Mouse (Mus musculus) forebrain, embryonic 15.5 days (tissue): ENCODE measurements at regions not wholly inside any gene's neighbourhood (a gene's known extent, or its start where the extent isn't known, plus 50 kb on each side); places are given as distances from the start of the nearest gene placed in this dataset.

ENCODE experiments used
- ATAC-seq: fragments of 200-750 bp; cut with Nextera tagmentation; replicated peaks from 2 replicates; pipeline ENCODE4 v1.8.0; 2017; ENCODE audit warnings: mild to moderate bottlenecking, moderate TSS enrichment, moderate library complexity
- H3K27ac ChIP-seq: fragments of 300-500 bp; sonication (generic); replicated peaks from 2 replicates; pipeline ENCODE4 v1.5.1; 2015; ENCODE audit warnings: mild to moderate bottlenecking, inconsistent platforms
- H3K27me3 ChIP-seq: fragments of 300-500 bp; sonication (generic); 2 replicates; pipeline ENCODE4 v1.6.1; 2015; ENCODE audit warnings: inconsistent platforms
- H3K36me3 ChIP-seq: fragments of 300-500 bp; sonication (generic); 2 replicates; pipeline ENCODE4 v1.6.1; 2015; ENCODE audit warnings: mild to moderate bottlenecking, inconsistent platforms
- H3K4me1 ChIP-seq: fragments of 300-500 bp; sonication (generic); 2 replicates; pipeline ENCODE4 v1.6.1; 2015; ENCODE audit warnings: inconsistent platforms
- H3K4me2 ChIP-seq: fragments of 300-500 bp; sonication (generic); replicated peaks from 2 replicates; pipeline ENCODE4 v1.6.1; 2015; ENCODE audit warnings: mild to moderate bottlenecking, inconsistent platforms
- H3K4me3 ChIP-seq: fragments of 300-500 bp; sonication (generic); 2 replicates; pipeline ENCODE4 v1.5.1; 2015; ENCODE audit warnings: mild to moderate bottlenecking, inconsistent platforms
- H3K9ac ChIP-seq: fragments of 300-500 bp; sonication (generic); replicated peaks from 2 replicates; pipeline ENCODE4 v1.6.1; 2015; ENCODE audit warnings: mild to moderate bottlenecking, inconsistent platforms
- H3K9me3 ChIP-seq: fragments of 300-500 bp; sonication (generic); 2 replicates; pipeline ENCODE4 v1.6.1; 2016; ENCODE audit warnings: inconsistent platforms
- WGBS: fragments of 180-500 bp; shearing (Covaris S2); methylation state at CpG from one replicate; pipeline ENCODE4 v1.1.7; 2015; ENCODE audit warnings: mixed read lengths; 5-methylcytosine and 5-hydroxymethylcytosine counted together

GRCm38 (mm10) chr4:34403061-34403460, 147.7 kb upstream of the Akirin2 start:
- Histone ChIP-seq H3K27ac (no peak overlapping the region), H3K4me3 (no peak overlapping the region), H3K9me3 (no peaks in the 10 kb centered on the region), H3K27me3 (no peaks in the 10 kb centered on the region), H3K4me1 (no peaks in the 10 kb centered on the region), H3K36me3 (no peaks in the 10 kb centered on the region), H3K4me2 (no peak overlapping the region), H3K9ac (no peak overlapping the region)
- WGBS, result 77% methylated on average over 2 of the region's 2 CpGs
- no peak for ATAC-seq

- no peak overlapping the region for H3K4me2 ChIP-seq
- no peak for ATAC-seq
- no peaks in the 10 kb centered on the region for H3K27me3 ChIP-seq
- 91% methylated on average over 3 of the region's 3 CpGs for WGBS
- no peak overlapping the region for H3K27ac ChIP-seq
- H3K4me3 ChIP-seq, result no peak overlapping the region
- H3K9ac ChIP-seq, result no peak overlapping the region
- no peaks in the 10 kb centered on the region for H3K36me3 ChIP-seq
- H3K9me3 ChIP-seq, result no peaks in the 10 kb centered on the region
- no peaks in the 10 kb centered on the region for H3K4me1 ChIP-seq
These were observed 143.6 kb upstream of the Akirin2 start for GRCm38 (mm10) chr4:34407181-34407580.

GRCm38 (mm10) chr4:34420970-34421369, 129.8 kb upstream of the Akirin2 start:
- Histone ChIP-seq H3K4me1 (no peaks in the 10 kb centered on the region), H3K9ac (no peak overlapping the region), H3K36me3 (no peaks in the 10 kb centered on the region), H3K27me3 (no peaks in the 10 kb centered on the region), H3K4me3 (no peak overlapping the region), H3K27ac (no peak overlapping the region), H3K9me3 (no peaks in the 10 kb centered on the region), H3K4me2 (no peak overlapping the region)
- ATAC-seq, result no peak
- 78% methylated on average over 6 of the region's 6 CpGs for WGBS

- Histone ChIP-seq H3K27ac (no peak overlapping the region), H3K36me3 (no peaks in the 10 kb centered on the region), H3K9me3 (no peaks in the 10 kb centered on the region), H3K9ac (no peak overlapping the region), H3K4me1 (no peaks in the 10 kb centered on the region), H3K4me2 (no peak overlapping the region), H3K4me3 (no peak overlapping the region), H3K27me3 (no peaks in the 10 kb centered on the region)
- 78% methylated on average over 2 of the region's 2 CpGs for WGBS
- ATAC-seq, result no peak
These were observed 126.5 kb upstream of the Akirin2 start for GRCm38 (mm10) chr4:34424131-34424646.

GRCm38 (mm10) chr4:34429003-34429402, 121.7 kb upstream of the Akirin2 start:
- H3K27ac ChIP-seq, result no peak overlapping the region
- H3K4me3 ChIP-seq, result no peak overlapping the region
- no peaks in the 10 kb centered on the region for H3K36me3 ChIP-seq
- no peak overlapping the region for H3K9ac ChIP-seq
- no peaks in the 10 kb centered on the region for H3K27me3 ChIP-seq
- no peak overlapping the region for H3K4me2 ChIP-seq
- no peaks in the 10 kb centered on the region for H3K4me1 ChIP-seq
- 62% methylated on average over 4 of the region's 4 CpGs for WGBS
- no peak for ATAC-seq
- H3K9me3 ChIP-seq, result no peaks in the 10 kb centered on the region

- H3K4me2 ChIP-seq, result no peak overlapping the region
- 77% methylated on average over 22 of the region's 22 CpGs for WGBS
- no peak overlapping the region for H3K9ac ChIP-seq
- ATAC-seq, result no peak
- no peaks in the 10 kb centered on the region for H3K36me3 ChIP-seq
- H3K27me3 ChIP-seq, result no peaks in the 10 kb centered on the region
- H3K4me1 ChIP-seq, result no peaks in the 10 kb centered on the region
- H3K27ac ChIP-seq, result no peak overlapping the region
- no peaks in the 10 kb centered on the region for H3K9me3 ChIP-seq
- H3K4me3 ChIP-seq, result no peak overlapping the region
These were observed 121.1 kb upstream of the Akirin2 start for GRCm38 (mm10) chr4:34429456-34430235.

GRCm38 (mm10) chr4:34437316-34437715, 113.4 kb upstream of the Akirin2 start:
- 77% methylated on average over 3 of the region's 3 CpGs for WGBS
- no peak overlapping the region for H3K9ac ChIP-seq
- H3K36me3 ChIP-seq, result no peaks in the 10 kb centered on the region
- H3K4me1 ChIP-seq, result no peaks in the 10 kb centered on the region
- no peaks in the 10 kb centered on the region for H3K9me3 ChIP-seq
- no peak overlapping the region for H3K4me3 ChIP-seq
- no peaks in the 10 kb centered on the region for H3K27me3 ChIP-seq
- no peak for ATAC-seq
- H3K4me2 ChIP-seq, result no peak overlapping the region
- no peak overlapping the region for H3K27ac ChIP-seq

GRCm38 (mm10) chr4:34449582-34449981, 101.2 kb upstream of the Akirin2 start:
- no peak overlapping the region for H3K27ac ChIP-seq
- H3K9ac ChIP-seq, result no peak overlapping the region
- WGBS, result 81% methylated on average over 7 of the region's 7 CpGs
- H3K9me3 ChIP-seq, result no peaks in the 10 kb centered on the region
- no peaks in the 10 kb centered on the region for H3K4me1 ChIP-seq
- no peak for ATAC-seq
- no peaks in the 10 kb centered on the region for H3K27me3 ChIP-seq
- H3K36me3 ChIP-seq, result no peaks in the 10 kb centered on the region
- no peak overlapping the region for H3K4me3 ChIP-seq
- no peak overlapping the region for H3K4me2 ChIP-seq

- no peak overlapping the region for H3K4me2 ChIP-seq
- WGBS, result 92% methylated on average over 4 of the region's 4 CpGs
- H3K27me3 ChIP-seq, result no peaks in the 10 kb centered on the region
- no peak for ATAC-seq
- H3K36me3 ChIP-seq, result no peaks in the 10 kb centered on the region
- no peak overlapping the region for H3K9ac ChIP-seq
- no peak overlapping the region for H3K27ac ChIP-seq
- no peak overlapping the region for H3K4me3 ChIP-seq
- no peaks in the 10 kb centered on the region for H3K9me3 ChIP-seq
- H3K4me1 ChIP-seq, result no peaks in the 10 kb centered on the region
These were observed 88.1 kb upstream of the Akirin2 start for GRCm38 (mm10) chr4:34462591-34462990.

- Histone ChIP-seq H3K4me2 (no peak overlapping the region), H3K4me1 (no peaks in the 10 kb centered on the region), H3K27ac (no peak overlapping the region), H3K9me3 (no peaks in the 10 kb centered on the region), H3K9ac (no peak overlapping the region), H3K4me3 (no peak overlapping the region), H3K36me3 (no peaks in the 10 kb centered on the region), H3K27me3 (no peaks in the 10 kb centered on the region)
- 100% methylated on average over 2 of the region's 2 CpGs for WGBS
- ATAC-seq, result no peak
These were observed 84.9 kb upstream of the Akirin2 start for GRCm38 (mm10) chr4:34465845-34466244.

- Histone ChIP-seq H3K27ac (no peak overlapping the region), H3K4me3 (no peak overlapping the region), H3K36me3 (no peaks in the 10 kb centered on the region), H3K9ac (no peak overlapping the region), H3K9me3 (no peaks in the 10 kb centered on the region), H3K27me3 (no peaks in the 10 kb centered on the region), H3K4me1 (no peaks in the 10 kb centered on the region), H3K4me2 (no peak overlapping the region)
- WGBS, result 58% methylated on average over 3 of the region's 3 CpGs
- no peak for ATAC-seq
These were observed 84.4 kb upstream of the Akirin2 start for GRCm38 (mm10) chr4:34466309-34466708.

GRCm38 (mm10) chr4:34468096-34468495, 82.6 kb upstream of the Akirin2 start:
- Histone ChIP-seq H3K27ac (no peak overlapping the region), H3K4me2 (no peak overlapping the region), H3K4me3 (no peak overlapping the region), H3K9ac (no peak overlapping the region), H3K27me3 (no peaks in the 10 kb centered on the region), H3K36me3 (no peaks in the 10 kb centered on the region), H3K4me1 (no peaks in the 10 kb centered on the region), H3K9me3 (no peaks in the 10 kb centered on the region)
- ATAC-seq, result no peak
- WGBS, result 74% methylated on average over 9 of the region's 9 CpGs
